Mouse (Mus musculus) liver, embryonic 14.5 days (tissue): ENCODE measurements around the gene Rbl2.

Experiments used
- CTCF ChIP-seq: IDR thresholded peaks from 2 replicates; pipeline ENCODE4 v1.5.1; 2016; ENCODE audit warnings: antibody characterized with exemption, low read depth, control low read depth
- EP300 ChIP-seq: IDR thresholded peaks from 2 replicates; pipeline ENCODE4 v1.6.1; 2016; ENCODE audit warnings: antibody characterized with exemption, low read depth

DNA sequence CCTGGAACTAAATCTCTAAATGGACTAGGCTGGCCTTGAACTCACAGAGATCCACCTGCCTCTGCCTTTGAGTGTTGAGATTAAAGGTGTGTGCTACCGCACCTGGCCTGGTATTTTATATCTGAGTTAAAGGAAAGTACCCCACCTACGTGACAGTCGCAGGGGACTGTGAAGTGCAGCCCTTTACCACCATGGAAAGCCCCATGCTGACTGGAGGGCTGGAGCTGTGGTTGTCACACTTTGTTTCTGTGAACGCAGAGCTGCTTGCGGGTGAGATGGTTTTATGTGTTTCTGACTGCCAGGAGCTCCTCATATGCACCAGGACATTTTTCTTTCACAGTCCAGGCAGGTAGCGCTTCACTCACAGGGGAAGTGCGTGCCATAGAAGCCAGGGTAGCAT is 18.6 kb downstream of the Rbl2 start:
- TF ChIP-seq EP300 (no peak), CTCF (no peak)
